Mouse (Mus musculus): ENCODE measurements at regions not wholly inside any gene's neighbourhood (a gene's known extent, or its start where the extent isn't known, plus 50 kb on each side); places are given as distances from the start of the nearest gene placed in this dataset.
A peak's percentile ranks its signal among the peaks of the same experiment; 100 is the strongest.

- Histone ChIP-seq H3K9ac (ENCODE audit: low read depth, low read length) (no peak overlapping the region), H3K9me3 (replicated peaks; ENCODE audit: control insufficient read depth, low read length) (no peaks in the 10 kb centered on the region), H3K4me2 (no peak overlapping the region), H3K27me3 (ENCODE audit: control insufficient read depth, insufficient read depth, low read length) (no peaks in the 10 kb centered on the region), H3K4me3 (ENCODE audit: low read depth, low read length) (no peak overlapping the region), H3K27ac (ENCODE audit: low read depth, low read length) (no peak overlapping the region), H3K36me3 (ENCODE audit: control insufficient read depth, insufficient read depth, low read length) (no peaks in the 10 kb centered on the region), H3K4me1 (ENCODE audit: control insufficient read depth, insufficient read depth, low read length) (0 out of 2 replicates have a peak, but pooled peaks cover 2% of the 10 kb centered on the region)
- no peak for ATAC-seq (replicated peaks; ENCODE audit: insufficient number of reproducible peaks, low FRiP score, low TSS enrichment)
- 66% methylated on average over 4 of the region's 4 CpGs for WGBS (ENCODE audit: insufficient replicate concordance)
Observed at GRCm38 (mm10) chr6:141023501-141023900, 225.6 kb upstream of the Pde3a start.

GRCm38 (mm10) chr6:141027353-141027752 lies 221.7 kb upstream of the Pde3a start:
- H3K4me3 ChIP-seq (ENCODE audit: low read depth, low read length) = no peak overlapping the region
- no peaks in the 10 kb centered on the region for H3K27me3 ChIP-seq (ENCODE audit: control insufficient read depth, insufficient read depth, low read length)
- 46% methylated on average over 4 of the region's 4 CpGs for WGBS (ENCODE audit: insufficient replicate concordance)
- H3K36me3 ChIP-seq (ENCODE audit: control insufficient read depth, insufficient read depth, low read length) = no peaks in the 10 kb centered on the region
- no peaks in the 10 kb centered on the region for H3K9me3 ChIP-seq (replicated peaks; ENCODE audit: control insufficient read depth, low read length)
- H3K4me1 ChIP-seq (ENCODE audit: control insufficient read depth, insufficient read depth, low read length) = no peaks in the 10 kb centered on the region
- ATAC-seq (replicated peaks; ENCODE audit: insufficient number of reproducible peaks, low FRiP score, low TSS enrichment) = no peak; the same call in 1 of the 2 replicates
- H3K27ac ChIP-seq (ENCODE audit: low read depth, low read length) = no peak overlapping the region
- H3K4me2 ChIP-seq = no peak overlapping the region
- H3K9ac ChIP-seq (ENCODE audit: low read depth, low read length) = no peak overlapping the region

- no peak overlapping the region for H3K9ac ChIP-seq (ENCODE audit: low read depth, low read length)
- no peaks in the 10 kb centered on the region for H3K27me3 ChIP-seq (ENCODE audit: control insufficient read depth, insufficient read depth, low read length)
- no peaks in the 10 kb centered on the region for H3K9me3 ChIP-seq (replicated peaks; ENCODE audit: control insufficient read depth, low read length)
- whole genome bisulfite sequencing (ENCODE audit: insufficient replicate concordance) = 74% methylated on average over 5 of the region's 5 CpGs
- no peaks in the 10 kb centered on the region for H3K4me1 ChIP-seq (ENCODE audit: control insufficient read depth, insufficient read depth, low read length)
- no peak overlapping the region for H3K4me3 ChIP-seq (ENCODE audit: low read depth, low read length)
- no peak overlapping the region for H3K27ac ChIP-seq (ENCODE audit: low read depth, low read length)
- ATAC-seq (replicated peaks; ENCODE audit: insufficient number of reproducible peaks, low FRiP score, low TSS enrichment) = no peak
- H3K36me3 ChIP-seq (ENCODE audit: control insufficient read depth, insufficient read depth, low read length) = no peaks in the 10 kb centered on the region
- no peak overlapping the region for H3K4me2 ChIP-seq
Observed at GRCm38 (mm10) chr6:141027787-141028186, 221.3 kb upstream of the Pde3a start.

- no peak for ATAC-seq (replicated peaks; ENCODE audit: insufficient number of reproducible peaks, low FRiP score, low TSS enrichment)
- 69% methylated on average over 5 of the region's 5 CpGs for WGBS (ENCODE audit: insufficient replicate concordance)
- Histone ChIP-seq H3K9me3 (replicated peaks; ENCODE audit: control insufficient read depth, low read length) (no peaks in the 10 kb centered on the region), H3K27me3 (ENCODE audit: control insufficient read depth, insufficient read depth, low read length) (no peaks in the 10 kb centered on the region), H3K9ac (ENCODE audit: low read depth, low read length) (no peak overlapping the region), H3K4me1 (ENCODE audit: control insufficient read depth, insufficient read depth, low read length) (no peaks in the 10 kb centered on the region), H3K36me3 (ENCODE audit: control insufficient read depth, insufficient read depth, low read length) (no peaks in the 10 kb centered on the region), H3K4me2 (no peak overlapping the region), H3K27ac (ENCODE audit: low read depth, low read length) (no peak overlapping the region), H3K4me3 (ENCODE audit: low read depth, low read length) (no peak overlapping the region)
Observed at GRCm38 (mm10) chr6:141034824-141035223, 214.2 kb upstream of the Pde3a start.

- Histone ChIP-seq H3K9ac (ENCODE audit: low read depth, low read length) (no peak overlapping the region), H3K4me3 (ENCODE audit: low read depth, low read length) (no peak overlapping the region), H3K9me3 (replicated peaks; ENCODE audit: control insufficient read depth, low read length) (no peaks in the 10 kb centered on the region), H3K4me2 (peak overlapping the region; percentile 35), H3K27me3 (ENCODE audit: control insufficient read depth, insufficient read depth, low read length) (no peaks in the 10 kb centered on the region), H3K4me1 (ENCODE audit: control insufficient read depth, insufficient read depth, low read length) (peaks cover 6% of the 10 kb centered on the region; the same call in 1 of the 2 replicates), H3K36me3 (ENCODE audit: control insufficient read depth, insufficient read depth, low read length) (no peaks in the 10 kb centered on the region), H3K27ac (ENCODE audit: low read depth, low read length) (peak overlapping the region; percentile 29; the same call in 1 of the 2 replicates)
- ATAC-seq (replicated peaks; ENCODE audit: insufficient number of reproducible peaks, low FRiP score, low TSS enrichment) = no peak
- 22% methylated on average over 5 of the region's 5 CpGs for WGBS (ENCODE audit: insufficient replicate concordance)
Observed at GRCm38 (mm10) chr6:141041358-141041757, 207.7 kb upstream of the Pde3a start.

GRCm38 (mm10) chr6:141041781-141042625 lies 207.1 kb upstream of the Pde3a start:
- Histone ChIP-seq H3K4me2 (peak overlapping the region; percentile 35), H3K9ac (ENCODE audit: low read depth, low read length) (no peak overlapping the region), H3K36me3 (ENCODE audit: control insufficient read depth, insufficient read depth, low read length) (no peaks in the 10 kb centered on the region), H3K27me3 (ENCODE audit: control insufficient read depth, insufficient read depth, low read length) (no peaks in the 10 kb centered on the region), H3K9me3 (replicated peaks; ENCODE audit: control insufficient read depth, low read length) (no peaks in the 10 kb centered on the region), H3K4me1 (ENCODE audit: control insufficient read depth, insufficient read depth, low read length) (peaks cover 6% of the 10 kb centered on the region; the same call in 1 of the 2 replicates), H3K27ac (ENCODE audit: low read depth, low read length) (peak overlapping the region; percentile 29; the same call in 1 of the 2 replicates), H3K4me3 (ENCODE audit: low read depth, low read length) (no peak overlapping the region)
- WGBS (ENCODE audit: insufficient replicate concordance) = 50% methylated on average over 16 of the region's 16 CpGs
- ATAC-seq (replicated peaks; ENCODE audit: insufficient number of reproducible peaks, low FRiP score, low TSS enrichment) = 0 out of 2 replicates have a peak, but pooled peaks have one; percentile 22

GRCm38 (mm10) chr6:141048271-141048670 lies 200.8 kb upstream of the Pde3a start:
- H3K27me3 ChIP-seq (ENCODE audit: control insufficient read depth, insufficient read depth, low read length) = no peaks in the 10 kb centered on the region
- no peak overlapping the region for H3K4me2 ChIP-seq
- no peak overlapping the region for H3K4me3 ChIP-seq (ENCODE audit: low read depth, low read length)
- no peak overlapping the region for H3K9ac ChIP-seq (ENCODE audit: low read depth, low read length)
- no peak overlapping the region for H3K27ac ChIP-seq (ENCODE audit: low read depth, low read length)
- no peaks in the 10 kb centered on the region for H3K36me3 ChIP-seq (ENCODE audit: control insufficient read depth, insufficient read depth, low read length)
- no peaks in the 10 kb centered on the region for H3K4me1 ChIP-seq (ENCODE audit: control insufficient read depth, insufficient read depth, low read length)
- H3K9me3 ChIP-seq (replicated peaks; ENCODE audit: control insufficient read depth, low read length) = no peaks in the 10 kb centered on the region
- ATAC-seq (replicated peaks; ENCODE audit: insufficient number of reproducible peaks, low FRiP score, low TSS enrichment) = no peak
- WGBS (ENCODE audit: insufficient replicate concordance) = 79% methylated on average over 2 of the region's 2 CpGs

- Histone ChIP-seq H3K4me3 (ENCODE audit: low read depth, low read length) (no peak overlapping the region), H3K4me2 (no peak overlapping the region), H3K27me3 (ENCODE audit: control insufficient read depth, insufficient read depth, low read length) (no peaks in the 10 kb centered on the region), H3K27ac (ENCODE audit: low read depth, low read length) (no peak overlapping the region), H3K9me3 (replicated peaks; ENCODE audit: control insufficient read depth, low read length) (no peaks in the 10 kb centered on the region), H3K9ac (ENCODE audit: low read depth, low read length) (no peak overlapping the region), H3K36me3 (ENCODE audit: control insufficient read depth, insufficient read depth, low read length) (no peaks in the 10 kb centered on the region), H3K4me1 (ENCODE audit: control insufficient read depth, insufficient read depth, low read length) (no peaks in the 10 kb centered on the region)
- no peak for ATAC-seq (replicated peaks; ENCODE audit: insufficient number of reproducible peaks, low FRiP score, low TSS enrichment)
- 71% methylated on average over 11 of the region's 11 CpGs for WGBS (ENCODE audit: insufficient replicate concordance)
Observed at GRCm38 (mm10) chr6:141050038-141050684, 198.9 kb upstream of the Pde3a start.
